Mouse (Mus musculus): ENCODE measurements around the gene Reep1.

DNA sequence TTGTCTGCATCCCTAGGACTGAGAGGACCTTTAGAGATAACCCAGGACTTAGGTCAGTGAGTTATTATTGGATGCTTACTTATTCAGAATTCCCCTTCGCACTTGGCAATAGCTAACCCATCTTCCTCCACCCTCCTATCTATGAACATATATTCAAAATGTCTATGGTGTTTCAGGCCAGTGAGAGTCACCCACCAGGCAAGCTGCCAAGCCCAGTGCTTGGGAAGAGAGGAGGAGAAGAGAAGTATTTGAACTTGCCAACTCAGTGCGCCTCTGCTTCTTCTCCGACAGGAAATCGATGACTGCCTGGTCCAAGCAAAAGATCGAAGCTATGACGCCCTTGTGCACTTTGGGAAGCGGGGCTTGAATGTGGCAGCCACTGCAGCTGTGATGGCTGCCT, 73.1 kb downstream of the Reep1 start:
- no peak for TF ChIP-seq CTCF (IDR thresholded peaks at IDR 0.05; ENCODE audit: low read depth)
- no peak for TF ChIP-seq EP300 (IDR thresholded peaks at IDR 0.05; ENCODE audit: low read depth)
